Mouse (Mus musculus) cerebellum, adult 11 months (tissue): ENCODE measurements around the gene Zfp185.
"Not testable (repeated sequence)": the region's sequence is repeated elsewhere in the genome, so short reads cannot be mapped to it uniquely, and the experiment has no call there.

Experiments used
- DNase-seq: peaks from one replicate; pipeline ENCODE4 v3.0.0; 2022

The Zfp185 gene

DNA sequence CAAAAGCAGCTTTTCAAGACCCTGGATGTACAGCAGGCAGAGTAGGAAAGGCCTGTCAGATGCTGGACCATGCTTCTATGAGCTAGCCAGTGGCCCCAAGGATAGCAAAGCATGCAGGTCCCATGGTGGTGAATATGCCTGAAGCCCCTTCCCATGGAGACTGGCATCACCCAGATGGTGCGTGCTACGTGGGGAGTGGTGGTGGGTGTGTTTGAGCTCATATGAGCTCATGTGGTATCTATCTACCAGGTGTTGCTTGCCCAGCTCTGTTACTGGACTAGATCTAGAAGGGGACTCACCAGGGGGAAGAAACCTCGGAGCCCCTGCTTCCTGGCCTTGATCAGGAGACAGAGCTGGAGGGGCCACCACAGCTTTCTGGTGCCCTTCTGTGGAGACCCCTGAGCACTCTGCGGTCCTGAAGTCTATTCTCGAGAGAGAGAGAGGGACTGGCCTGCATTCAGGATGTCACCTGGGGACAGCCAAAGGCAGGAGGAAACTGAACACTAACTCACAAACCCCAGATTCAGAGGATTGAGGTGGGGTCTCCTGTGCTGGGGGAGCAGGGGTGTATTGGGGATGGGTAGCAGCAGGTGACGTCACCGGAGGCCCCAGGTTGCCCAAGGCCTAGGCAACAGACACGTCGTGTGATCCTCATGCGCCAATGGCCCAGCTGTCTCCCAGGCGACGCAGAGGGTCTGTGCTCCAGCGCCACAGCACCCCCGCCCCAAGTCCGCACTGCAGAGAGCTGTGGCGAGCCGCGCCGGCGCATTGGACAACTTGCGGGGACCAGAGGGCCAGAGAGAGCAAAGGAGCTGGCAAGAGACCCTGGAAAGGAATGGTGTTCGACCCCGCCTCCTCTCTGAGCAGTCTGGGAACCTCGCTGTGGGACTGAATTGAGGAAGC lies 76.6 kb downstream of the Zfp185 start:
- DNase-seq, result peak; percentile 22

DNA sequence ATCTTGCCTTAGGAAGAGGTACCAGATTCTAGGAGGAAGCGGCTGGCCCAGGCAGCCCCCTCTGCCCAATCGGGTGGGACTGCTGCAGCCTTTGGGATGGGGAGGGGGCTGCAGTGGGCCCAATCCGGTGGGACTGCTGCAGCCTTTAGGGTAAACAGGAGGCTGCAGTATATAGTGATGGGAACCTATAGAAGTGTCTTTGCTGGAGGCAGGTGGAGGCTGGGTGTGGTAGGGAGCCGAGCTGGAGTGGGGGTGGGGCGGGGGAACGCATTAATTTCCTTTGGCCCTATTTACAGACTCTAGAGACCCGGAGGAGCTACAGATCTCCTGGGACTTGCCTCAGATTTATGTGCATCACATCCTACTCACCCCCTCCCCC lies 77.3 kb downstream of the Zfp185 start, which contains the start of gene Pnma3:
Gene Pnma3, plus strand, starts transcription at position 373 of the 379 bp plus-strand sequence.
- DNase-seq, result peak; percentile 18

DNA sequence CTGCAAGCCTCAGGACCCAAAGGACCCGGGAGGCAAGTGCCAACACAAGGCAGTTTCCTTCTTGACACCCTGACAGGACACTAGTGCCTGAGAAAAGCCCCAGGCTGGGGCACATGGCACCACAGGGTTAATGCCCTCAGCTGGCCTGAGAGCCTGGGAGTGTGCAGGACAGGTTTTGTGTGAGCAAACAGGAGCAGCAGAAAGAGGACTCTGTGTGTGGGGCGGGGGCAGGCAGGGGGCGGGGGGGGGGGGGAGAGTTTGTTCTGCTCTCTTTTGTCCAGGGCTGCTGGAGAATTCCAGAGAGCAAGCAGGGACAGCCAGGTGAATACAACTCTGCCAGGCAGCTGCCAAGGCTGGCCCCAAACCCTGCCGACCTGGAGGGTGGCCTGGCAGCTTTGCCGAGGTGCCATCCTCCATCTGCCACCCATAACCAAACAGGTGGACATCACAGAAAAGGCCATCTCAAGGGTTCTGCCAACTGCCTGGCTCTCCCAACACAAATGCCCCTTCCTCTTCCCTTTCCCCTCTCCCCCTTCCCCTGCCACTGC lies 79.7 kb downstream of the Zfp185 start:
- DNase-seq, result not testable (repeated sequence)
